Mouse (Mus musculus) embryonic fibroblast, embryonic 13.5 days (primary cell): ENCODE results near the gene Pds5b.

ENCODE experiments used
- CTCF ChIP-seq: IDR thresholded peaks from 2 replicates; pipeline ENCODE4 v1.5.1; 2011; ENCODE audit warnings: mild to moderate bottlenecking, control low read depth, low read length, moderate library complexity, borderline replicate concordance; ENCODE audit not compliant: insufficient read depth
- POLR2A ChIP-seq: IDR thresholded peaks from 2 replicates; pipeline ENCODE4 v1.6.1; 2011; ENCODE audit warnings: low read depth, mild to moderate bottlenecking, control low read depth, low read length, moderate library complexity

DNA sequence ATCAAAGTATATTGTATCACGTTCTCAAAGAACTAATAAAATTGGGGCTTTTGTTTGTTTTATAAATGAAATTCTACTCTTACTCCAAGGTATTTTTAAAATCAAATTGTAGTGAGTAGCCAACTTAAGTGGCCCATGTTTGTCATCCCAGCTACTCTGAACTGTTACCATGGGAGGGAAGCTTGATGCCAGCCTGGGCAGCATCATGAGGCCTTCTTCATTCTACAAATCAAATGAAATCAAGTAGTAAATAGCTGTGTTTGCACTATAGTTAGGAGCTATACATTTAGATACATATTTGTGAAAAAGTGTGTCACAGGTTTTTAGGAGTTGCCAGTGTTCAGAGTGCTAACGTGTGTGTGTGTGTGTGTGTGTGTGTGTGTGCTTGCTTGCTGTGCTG is 126.5 kb downstream of the Pds5b start:
- TF ChIP-seq CTCF (no peak), POLR2A (no peak)
